Mouse (Mus musculus) v-Abl transformed pro-B cells (cell line): Measurements from ENCODE around the gene Scfd2.

Source experiments
- in situ Hi-C, 2 experiments: fragments of 400-800 bp; cut with MboI; formaldehyde crosslinking; loops; one replicate each; pipeline ENCODE4 v1.15.1; 2025; ENCODE audit not compliant: unreplicated experiment in 2 of 2

Gene Scfd2

DNA sequence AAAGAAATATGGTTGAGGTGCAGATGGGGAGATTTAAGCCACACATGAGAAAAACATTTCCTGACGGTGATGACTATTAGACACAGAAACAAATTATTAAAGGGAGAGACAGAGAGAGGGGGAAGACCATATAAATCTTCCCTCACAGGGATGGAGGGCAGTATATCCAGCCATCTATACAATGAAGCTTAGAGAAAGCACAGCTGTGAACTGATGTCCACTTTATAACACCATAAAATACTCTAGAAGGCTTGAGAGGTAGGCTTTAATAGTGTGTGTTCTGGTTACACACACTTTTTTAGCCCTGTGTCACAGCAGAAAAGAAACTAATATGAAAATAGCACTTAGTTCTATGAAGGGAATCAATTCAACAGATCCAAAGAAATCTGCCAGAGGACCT is 61.9 kb downstream of the Scfd2 start:
- in situ Hi-C loops = no loop called here

DNA sequence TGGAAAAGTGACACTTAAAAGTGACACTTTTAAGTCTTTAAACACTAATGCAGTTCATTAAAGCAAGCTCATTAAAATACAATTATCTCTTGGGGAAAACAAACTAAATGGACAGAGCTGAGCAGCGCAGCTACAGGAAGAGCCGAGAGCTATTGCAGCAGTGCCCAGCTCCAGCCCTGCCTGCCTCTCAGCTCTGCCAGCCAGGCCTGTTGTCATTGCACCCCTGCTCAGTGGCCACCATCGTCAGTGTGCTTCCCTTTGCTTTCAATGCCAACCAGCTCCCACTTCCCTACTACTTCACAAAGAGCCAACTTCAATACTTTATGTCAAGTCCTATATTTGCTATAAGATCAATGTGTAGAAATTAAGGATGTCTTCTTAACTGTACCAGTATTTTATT is 63.8 kb downstream of the Scfd2 start:
- in situ Hi-C loops = no loop called here

DNA sequence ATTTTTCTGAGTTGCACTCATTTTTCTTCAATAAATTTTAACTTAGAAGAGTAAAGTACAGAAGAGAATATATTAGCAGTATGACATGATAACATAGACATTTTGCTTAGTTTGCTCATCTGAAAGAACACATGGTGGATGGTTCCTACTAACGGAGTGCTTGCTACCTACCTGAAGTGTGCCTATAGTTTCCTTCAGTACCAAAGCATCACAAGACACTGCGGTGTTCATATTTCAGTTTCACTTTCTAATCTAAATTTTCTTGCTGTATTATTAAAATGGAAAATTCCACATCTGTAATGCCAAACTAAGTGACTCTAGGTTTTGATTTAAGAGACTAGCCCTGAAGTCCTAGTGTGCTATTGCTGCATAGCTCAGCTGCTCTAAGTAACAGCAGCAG is 74.8 kb downstream of the Scfd2 start:
- in situ Hi-C loops = no loop called here

DNA sequence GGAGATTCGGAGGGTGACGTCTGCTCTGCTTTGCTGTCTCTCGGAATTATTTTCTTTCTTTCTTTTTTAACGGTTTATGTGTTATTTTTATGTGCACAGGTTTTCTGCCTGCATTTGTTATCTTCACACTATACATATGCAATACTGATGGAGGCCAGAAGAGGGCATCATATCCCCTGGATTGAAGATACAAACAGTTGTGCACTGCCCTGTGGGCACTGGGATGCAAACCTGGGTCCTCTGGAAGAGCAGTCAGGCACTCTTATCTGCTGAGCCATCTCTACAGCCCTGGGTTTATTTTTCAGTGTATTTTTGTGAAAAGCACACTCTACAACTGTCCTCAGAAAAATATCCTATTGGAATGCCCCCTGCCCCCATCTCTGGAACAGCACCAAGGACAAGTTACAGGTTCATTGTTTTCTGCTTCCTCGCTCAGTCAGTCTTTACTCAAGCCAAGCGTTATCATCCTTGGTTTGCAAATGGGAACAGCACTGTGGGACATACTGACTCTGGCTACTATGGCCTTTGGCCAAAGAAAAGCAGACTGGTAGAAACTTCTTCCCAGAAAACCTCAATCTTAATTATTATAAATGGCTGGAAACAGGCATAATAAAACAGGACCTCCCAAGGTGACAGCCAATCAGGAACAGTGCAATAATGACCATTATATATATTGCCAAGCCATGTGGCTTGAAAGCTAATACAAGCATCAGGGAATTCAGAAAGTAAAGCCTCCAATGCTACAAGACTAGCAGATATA is 75.9 kb downstream of the Scfd2 start:
- in situ Hi-C loops = no loop called here

DNA sequence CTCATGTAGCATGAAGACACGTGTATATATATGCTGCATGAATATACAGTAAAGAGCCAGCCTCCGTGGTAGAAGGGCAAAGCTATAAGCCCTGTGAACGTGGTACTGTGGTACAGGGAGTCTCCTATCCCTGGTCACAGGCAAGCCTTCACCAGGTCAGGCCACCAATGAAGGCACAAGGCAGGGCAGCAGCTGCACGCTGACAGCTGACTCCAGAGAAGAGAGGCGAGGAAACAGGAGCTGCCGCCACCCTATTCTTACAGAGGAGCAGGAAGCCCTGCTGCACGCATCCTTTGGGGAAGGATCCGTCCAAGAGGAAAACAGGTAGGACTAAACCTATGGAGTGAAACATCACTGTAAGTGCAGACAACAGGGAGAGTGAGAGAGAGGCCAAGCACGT is 76.5 kb downstream of the Scfd2 start:
- in situ Hi-C loops = no loop called here

DNA sequence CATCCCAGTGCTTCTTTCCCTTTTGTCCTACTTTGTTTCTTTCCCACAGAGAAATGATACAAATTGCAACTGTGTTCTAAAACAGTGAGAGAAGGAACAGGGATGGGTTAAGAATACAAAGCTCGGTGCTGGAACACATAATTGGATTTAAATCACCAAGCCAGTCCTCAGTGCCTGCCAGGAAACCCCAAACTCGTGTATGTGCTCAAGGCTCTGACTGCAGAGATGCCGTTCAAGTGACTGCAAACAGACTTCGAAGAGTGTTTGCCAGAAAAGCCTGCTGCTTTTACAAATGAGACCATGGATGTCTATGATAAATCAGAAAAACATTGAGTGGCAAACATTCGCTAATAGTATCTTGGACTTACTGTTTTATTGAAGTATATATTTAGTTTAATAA is 80.6 kb downstream of the Scfd2 start:
- in situ Hi-C loops = no loop called here

DNA sequence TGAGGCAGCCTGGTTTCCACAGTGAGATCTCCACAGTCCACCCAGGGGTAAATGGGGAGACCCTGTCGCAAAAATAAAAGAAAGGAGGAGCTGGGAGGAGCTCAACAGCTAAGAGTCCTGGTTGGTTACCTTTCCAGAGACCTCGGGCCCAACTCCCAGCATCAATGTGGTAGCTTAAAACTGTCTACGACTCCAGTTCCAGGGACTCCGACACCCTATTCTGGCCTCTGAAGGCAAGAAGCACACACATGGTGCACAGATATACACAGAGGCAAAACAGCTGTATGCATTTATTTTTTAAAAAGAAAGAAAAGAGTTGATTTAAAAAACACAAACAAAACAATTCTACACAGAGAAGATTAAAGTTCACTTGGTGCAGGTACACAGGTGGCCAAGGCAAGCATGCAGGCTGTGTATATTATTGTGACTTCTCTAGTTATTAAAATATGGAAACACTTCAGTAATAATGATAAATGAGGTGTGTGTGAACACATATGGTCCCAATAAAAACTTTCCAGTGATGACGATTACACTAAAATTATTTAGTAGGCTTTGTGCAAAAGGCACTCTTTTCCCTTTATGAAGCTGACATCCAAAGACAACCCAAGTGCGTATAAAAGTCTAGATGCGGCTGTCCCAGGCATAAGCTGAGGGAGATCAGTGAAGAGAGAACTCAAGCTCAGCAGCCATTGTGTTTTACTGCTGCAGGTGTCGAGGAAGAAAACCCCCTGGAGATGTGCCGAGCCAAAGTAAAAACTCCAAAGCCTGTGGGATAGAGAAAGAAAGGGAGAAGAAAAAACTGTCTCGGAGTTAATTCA is 83.8 kb downstream of the Scfd2 start:
- in situ Hi-C loops = loop anchor here in 1 of 2 experiments (25.0 kb wide), 1 partner anchor 1415 kb away; no protein-coding TSS in a partner anchor

DNA sequence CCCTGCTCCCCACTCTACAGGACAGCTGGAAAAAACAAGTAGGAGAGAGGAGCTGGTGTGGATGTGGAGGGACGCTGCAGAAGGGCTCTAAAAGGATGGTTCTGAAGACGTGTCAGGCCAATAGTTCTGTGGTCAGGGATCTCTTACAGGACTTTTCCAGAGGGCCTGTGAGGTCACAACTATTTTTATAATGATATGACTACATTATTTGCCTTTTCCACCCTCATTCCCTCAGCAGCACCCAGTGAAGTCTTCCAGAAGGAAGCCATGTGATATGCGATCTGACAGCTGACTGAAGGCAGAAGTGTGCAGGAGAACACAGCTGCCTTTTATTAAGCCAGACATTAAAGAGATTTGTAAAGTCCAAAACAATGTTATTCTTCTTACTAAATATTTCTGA is 85.7 kb downstream of the Scfd2 start:
- in situ Hi-C loops = loop anchor here in 1 of 2 experiments (25.0 kb wide), 1 partner anchor 1416 kb away; no protein-coding TSS in a partner anchor

DNA sequence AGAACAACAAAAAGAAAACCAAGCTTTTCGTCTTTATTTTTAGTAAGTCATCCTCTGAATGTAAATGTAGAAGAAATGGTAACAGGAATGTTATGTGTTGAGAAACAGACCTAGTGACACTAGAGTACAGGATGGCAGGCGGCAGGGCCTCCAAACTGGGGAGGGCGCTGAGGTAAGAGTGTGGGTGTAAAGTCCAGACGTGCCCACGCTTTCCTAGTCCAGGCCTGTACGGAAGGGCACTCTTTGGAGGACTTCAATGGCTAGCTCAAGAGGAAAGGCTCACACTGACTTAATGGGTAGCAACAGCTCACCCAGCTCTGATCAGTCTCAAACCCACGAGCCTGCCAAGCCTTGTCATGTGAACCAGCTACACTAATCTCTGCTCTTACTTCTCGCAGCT is 93.2 kb downstream of the Scfd2 start:
- in situ Hi-C loops = loop anchor here (5.0 to 25.0 kb wide), 3 partner anchors 506 to 1424 kb away; no protein-coding TSS in a partner anchor

DNA sequence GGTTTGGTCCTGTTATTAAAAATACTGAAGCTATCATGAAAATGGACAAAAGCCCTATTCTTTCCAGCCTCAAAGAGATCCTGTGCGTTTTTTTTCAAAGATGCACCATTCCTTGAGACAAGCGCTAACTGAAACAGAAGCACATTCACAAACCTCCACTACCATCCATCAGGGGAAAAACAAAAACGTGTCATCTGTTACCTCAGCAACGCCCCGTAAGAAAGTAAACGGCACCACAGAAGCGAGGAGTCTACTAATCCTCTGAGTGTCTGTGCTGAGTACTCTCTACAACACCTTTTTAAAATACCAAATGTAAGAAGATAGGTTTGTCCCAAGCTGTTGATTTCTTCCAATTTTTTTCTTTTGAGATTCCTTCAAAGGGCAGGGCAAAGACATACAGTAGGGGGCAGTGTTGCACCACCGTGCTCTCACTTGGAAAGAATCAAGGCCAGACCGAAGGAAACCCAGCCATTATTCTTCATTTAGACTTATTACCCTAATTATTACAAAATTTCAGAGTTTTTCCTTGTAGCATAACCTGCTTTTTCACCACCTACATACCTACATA is 97.9 kb downstream of the Scfd2 start:
- in situ Hi-C loops = loop anchor here (10.0 to 25.0 kb wide), 2 partner anchors 511 to 1429 kb away; no protein-coding TSS in a partner anchor

DNA sequence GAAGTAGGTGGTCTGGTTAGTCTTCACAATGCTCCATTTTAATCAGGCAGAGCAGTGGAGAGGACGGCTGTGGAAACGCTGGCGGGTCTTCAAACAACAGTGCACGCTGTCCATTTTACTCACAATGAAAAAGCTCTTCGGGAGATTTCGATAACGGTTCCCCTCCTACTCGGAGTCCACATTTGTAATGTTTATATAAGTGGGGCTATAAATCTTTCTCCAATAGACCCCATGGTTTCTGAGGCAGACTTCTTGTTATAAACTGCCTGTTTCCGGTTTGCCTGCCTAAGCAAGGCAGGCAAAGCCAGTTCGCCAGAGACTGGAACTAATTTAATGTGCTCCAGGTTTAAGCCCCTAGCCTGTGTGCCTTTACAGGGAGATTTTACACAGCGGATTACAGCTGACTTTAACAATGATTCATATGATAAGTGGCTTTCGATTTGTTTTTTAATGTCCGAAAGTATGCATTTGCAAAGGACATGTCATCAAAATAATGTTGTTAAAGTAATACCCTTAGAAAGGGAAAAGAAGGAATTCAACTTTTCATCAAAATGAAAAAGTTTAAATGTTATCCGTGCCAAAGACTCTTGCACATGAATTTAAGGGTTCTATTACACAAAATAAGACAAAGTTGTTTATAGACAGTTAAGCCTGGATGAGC is 98.5 kb downstream of the Scfd2 start:
- in situ Hi-C loops = loop anchor here (10.0 to 25.0 kb wide), 2 partner anchors 512 to 1429 kb away; no protein-coding TSS in a partner anchor

DNA sequence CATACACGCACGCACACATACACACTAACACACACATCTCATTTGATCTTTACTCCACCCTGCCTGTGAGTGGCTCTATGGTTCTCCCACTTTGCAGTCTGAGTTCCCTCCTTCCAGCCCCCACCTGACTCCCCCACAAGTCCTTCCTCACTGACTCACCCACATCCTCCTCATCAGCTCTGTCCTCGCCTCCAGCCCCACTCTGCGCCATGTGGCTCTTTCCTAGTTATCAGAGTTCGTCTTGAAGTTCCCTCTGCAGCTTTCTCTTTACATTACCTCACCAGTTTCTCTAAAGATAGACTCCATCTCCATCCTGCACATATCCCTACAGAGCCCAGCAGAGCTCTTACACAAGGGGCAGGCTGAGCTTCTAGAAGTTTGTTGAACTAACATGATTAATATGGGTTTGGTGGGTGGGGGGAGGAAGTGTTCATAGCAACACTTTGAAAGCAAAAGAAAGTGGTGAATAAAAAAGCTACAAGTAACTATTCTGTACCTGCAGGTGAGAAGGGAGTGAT is 110.9 kb downstream of the Scfd2 start:
- in situ Hi-C loops = no loop called here

DNA sequence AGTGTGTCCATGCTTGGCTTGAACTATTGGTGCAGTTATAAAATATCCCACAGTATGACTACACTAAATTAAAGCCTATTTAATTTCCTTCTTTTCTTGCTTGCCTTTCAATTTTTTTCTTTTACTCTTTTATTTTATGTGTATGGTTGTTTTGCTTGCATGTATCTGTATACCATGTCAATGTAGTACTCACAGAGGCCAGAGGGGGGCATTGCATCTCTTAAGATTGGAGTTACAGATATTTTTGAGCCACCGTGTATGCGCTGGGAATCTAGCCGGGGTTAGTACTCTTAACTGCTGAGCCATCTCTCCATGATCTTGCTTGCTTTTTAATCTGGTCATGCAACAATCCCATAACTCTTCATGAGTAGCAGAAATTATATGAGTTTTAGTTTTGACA is 119.0 kb downstream of the Scfd2 start:
- in situ Hi-C loops = no loop called here

DNA sequence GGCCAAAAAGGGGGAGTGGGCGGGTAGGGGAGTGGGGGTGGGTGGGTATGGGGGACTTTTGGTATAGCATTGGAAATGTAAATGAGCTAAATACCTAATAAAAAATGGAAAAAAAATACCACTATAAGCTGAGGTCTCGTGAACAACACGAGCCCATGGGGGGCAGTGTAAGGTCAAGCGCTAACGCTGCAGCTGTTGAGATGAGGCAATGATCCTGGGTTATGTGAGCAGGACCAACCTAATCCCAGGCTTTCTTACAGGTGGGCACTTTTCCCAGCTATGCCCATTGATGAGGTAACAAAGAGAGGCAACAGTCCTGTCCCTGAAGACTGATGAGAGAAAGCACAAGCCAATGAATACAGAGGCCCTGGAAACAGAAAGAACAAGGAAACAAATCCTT is 126.7 kb downstream of the Scfd2 start:
- in situ Hi-C loops = no loop called here

DNA sequence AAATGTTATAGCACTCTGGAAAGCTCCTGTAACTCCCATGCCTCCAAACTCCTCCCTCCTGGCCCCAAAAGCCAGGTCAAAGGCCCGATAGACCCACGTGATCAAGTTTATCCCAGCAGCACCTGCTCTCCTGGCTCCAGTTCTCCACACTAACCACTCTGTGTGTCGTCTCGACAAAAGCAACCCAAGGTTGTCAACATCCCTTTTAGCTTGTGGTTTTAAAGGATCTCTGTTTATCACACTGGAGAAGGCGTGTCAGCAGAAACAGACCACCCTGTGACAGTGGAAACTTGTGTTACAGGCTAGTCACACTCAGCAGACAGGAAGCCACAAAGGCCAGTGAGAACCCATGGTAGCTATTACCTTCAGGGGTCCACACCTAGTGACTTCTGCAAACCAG is 127.5 kb downstream of the Scfd2 start:
- in situ Hi-C loops = no loop called here

DNA sequence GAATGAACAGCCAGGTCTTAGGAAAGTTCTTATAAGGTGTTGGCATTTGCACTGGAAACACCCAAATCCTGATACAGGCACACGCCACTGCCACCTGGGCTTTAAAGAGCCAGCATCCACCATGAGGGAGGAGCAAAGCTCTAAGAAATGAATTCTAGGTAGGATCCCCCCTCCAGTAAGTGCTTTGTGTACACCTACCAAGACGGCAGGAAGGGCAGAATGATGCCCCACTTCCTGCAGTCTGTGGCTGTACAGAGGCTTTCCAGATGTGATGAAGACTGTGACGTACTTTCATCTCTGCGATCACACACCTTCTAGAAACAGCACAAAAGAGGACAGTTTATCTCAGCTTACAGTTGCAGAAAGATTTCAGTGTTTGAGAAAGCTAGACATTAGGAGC is 128.9 kb downstream of the Scfd2 start:
- in situ Hi-C loops = no loop called here

DNA sequence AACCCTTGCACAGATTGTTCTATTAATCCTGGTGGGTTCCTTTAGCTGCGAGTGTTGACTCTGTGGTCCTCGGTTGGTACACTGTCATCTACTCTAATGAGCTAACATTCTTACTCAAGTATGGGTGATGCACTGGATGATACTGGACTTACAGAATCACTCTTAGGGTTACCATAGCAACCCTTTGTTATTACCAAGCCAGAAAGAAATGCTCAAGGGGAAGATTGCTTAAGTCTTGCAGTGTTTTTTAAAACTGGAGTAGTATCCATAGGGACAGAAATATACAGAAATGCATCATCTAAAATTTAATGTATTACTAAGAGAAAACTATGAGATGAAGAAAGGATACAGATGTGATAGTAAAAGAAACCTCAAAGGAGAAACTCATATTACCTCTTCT is 139.8 kb downstream of the Scfd2 start:
- in situ Hi-C loops = no loop called here

DNA sequence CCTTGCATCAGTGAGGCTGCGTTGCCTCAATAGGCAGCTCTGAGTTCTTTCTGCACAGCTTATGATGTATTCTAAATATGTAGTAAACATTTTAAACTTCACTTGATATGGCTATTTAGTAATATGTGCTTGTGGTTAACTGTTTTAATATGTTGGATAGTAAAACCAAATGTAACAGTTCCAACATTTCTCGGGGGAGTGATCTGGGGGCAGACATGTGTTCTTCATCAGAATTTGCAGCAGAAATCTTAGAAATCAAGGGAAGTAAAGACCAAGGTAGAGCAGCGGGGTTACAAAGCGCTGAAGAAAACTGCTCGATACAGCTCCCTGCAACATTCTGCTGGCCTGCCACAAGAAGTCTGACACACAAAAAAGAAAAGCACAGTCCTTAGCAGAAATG is 140.2 kb downstream of the Scfd2 start:
- in situ Hi-C loops = no loop called here

DNA sequence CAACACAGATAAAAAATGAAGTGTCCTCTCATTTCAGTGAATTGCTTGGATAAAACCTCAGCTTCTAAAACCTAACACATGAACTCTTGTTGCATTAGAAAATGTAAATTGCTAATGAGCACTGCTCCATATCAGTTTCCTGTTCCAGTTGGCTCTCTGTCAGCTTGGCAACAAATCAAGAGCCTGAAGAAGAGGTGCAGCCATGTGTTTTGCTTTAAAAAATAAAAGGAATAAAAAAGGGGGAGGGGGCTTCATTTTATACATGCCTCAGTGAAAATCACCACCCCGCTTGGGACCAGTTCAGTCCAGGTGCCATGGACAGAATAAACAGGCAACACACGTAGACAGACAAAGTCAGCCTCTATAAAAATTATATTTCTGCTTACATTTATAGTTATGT is 142.7 kb downstream of the Scfd2 start:
- in situ Hi-C loops = no loop called here

DNA sequence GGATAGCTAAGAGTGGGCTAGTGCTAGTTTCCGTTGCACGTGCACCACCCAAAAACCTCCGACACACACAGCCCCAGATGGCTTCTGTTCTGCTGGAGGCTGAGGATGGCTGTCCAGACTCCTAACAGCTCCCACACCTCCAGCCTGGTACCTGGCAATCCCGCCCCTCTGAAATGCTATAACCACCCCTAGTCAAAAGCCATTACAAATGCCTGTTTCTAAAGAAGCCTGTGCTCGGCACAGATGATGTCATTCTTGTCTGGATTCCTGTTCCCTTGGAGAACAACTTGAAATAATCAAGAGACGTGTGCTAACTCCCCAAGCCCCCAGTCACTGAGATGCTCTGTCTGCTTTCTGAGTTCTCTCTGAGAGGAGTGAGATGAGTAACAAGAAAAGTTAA is 143.5 kb downstream of the Scfd2 start:
- in situ Hi-C loops = no loop called here
